Mouse (Mus musculus) erythroblast, embryonic 14.5 days (primary cell): ENCODE data around the gene Atr.

ENCODE experiments used
- GATA1 ChIP-seq: IDR thresholded peaks from 2 replicates; pipeline ENCODE4 v1.6.1; 2012; ENCODE audit warnings: low read length, inconsistent platforms, mixed read lengths
- TAL1 ChIP-seq: IDR thresholded peaks from 3 replicates; pipeline ENCODE4 v1.6.1; 2012; ENCODE audit warnings: low read length, inconsistent platforms, mixed read lengths

DNA sequence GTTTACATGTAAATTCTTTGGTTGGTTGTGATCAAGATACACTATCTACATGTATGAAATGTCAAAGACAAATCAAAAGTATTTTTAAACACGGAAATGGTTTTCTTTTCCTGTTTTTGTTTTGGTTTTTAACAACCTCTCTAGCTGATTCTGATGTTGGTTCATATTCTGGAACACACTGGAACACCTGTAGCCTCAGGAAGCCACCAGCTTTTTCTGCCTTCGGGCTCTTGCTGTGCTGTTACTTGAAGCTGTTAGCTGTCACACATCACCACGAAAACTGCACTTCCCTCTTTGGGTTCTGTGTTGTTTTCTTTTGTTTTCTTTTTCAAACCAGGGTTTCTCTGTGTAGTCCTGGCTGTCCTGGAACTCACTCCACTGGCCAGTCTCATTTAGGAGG lies 22.6 kb upstream of the Atr start:
- TF ChIP-seq GATA1 (no peak), TAL1 (no peak)
